7 mouse cellular contexts compared by ENCODE assay signal in the genomic region with DNA sequence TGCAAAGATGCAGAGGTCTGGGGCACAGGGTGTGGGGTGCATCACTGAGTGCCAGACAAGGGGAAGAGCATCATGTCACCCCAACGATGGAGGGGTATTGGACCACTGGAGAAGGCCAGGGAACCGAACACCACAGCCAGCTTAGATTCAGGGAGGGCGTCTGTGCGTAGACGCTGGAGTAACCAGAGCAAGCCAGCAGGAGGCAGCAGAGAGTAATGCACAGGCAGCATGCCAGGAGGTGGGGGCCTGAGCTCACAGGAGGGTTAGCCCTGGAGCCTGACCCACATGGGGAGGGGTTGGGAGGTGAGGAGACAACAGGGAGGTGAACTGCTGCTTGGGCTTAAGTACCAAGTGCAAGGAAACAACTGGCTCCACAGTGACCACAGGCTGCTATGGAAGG. TPM values are rescaled to one million over a fixed set of nuclear protein-coding genes. Genes with fewer than 3 reads are reported as not detected.
DNase-seq lines count a peak whose midpoint lies in the region; ATAC-seq lines count a peak whose summit lies in the region.

No protein-coding gene starts in this region.

- H3K4me2 ChIP-seq in limb, embryonic 11.5 days (ENCODE audit: low read depth, severe bottlenecking), result no peak overlapping the region
- no peak overlapping the region for H3K4me2 ChIP-seq in midbrain, embryonic 13.5 days (replicated peaks)

- H3K4me1 ChIP-seq in limb, embryonic 11.5 days (ENCODE audit: control insufficient read depth, insufficient read depth, low read length), result no peaks in the 10 kb centered on the region; the same call in 1 of the 2 replicates
- peaks cover 38% of the 10 kb centered on the region for H3K4me1 ChIP-seq in midbrain, embryonic 13.5 days (replicated peaks)

- no peaks in the 10 kb centered on the region for H3K36me3 ChIP-seq in limb, embryonic 11.5 days (ENCODE audit: control insufficient read depth, insufficient read depth, low read length)
- 0 out of 2 replicates have a peak, but pooled peaks cover 5% of the 10 kb centered on the region for H3K36me3 ChIP-seq in midbrain, embryonic 13.5 days

- DNase-seq in adipocyte (ENCODE audit: low spot score), result peak; percentile 50
- peak; percentile 72 to 73 for DNase-seq in cerebellum, postnatal 36 days
- peak; percentile 52 to 65 for DNase-seq in gastrocnemius, adult 8-10 months (ENCODE audit: low spot score in 2 of 2)
- peak; percentile 89 for DNase-seq in induced T-regulatory cell, adult 2 months (ENCODE audit: low read depth)
- DNase-seq in limb, embryonic 11.5 days (ENCODE audit: low spot score), result peak; percentile 91
- peak; percentile 63 to 82 for DNase-seq in spleen, adult 18-20 months

- no peaks in the 10 kb centered on the region for H3K27me3 ChIP-seq in limb, embryonic 11.5 days (ENCODE audit: control insufficient read depth, insufficient read depth, low read length)
- H3K27me3 ChIP-seq in midbrain, embryonic 13.5 days, result peaks cover 41% of the 10 kb centered on the region

- H3K27ac ChIP-seq in limb, embryonic 11.5 days (replicated peaks; ENCODE audit: low read depth, low read length), result no peak overlapping the region
- no peak overlapping the region for H3K27ac ChIP-seq in midbrain, embryonic 13.5 days

- H3K9me3 ChIP-seq in limb, embryonic 11.5 days (ENCODE audit: control insufficient read depth, low read length), result no peaks in the 10 kb centered on the region
- H3K9me3 ChIP-seq in midbrain, embryonic 13.5 days, result no peaks in the 10 kb centered on the region

- WGBS in limb, embryonic 11.5 days, result 19% methylated on average over 5 of the region's 5 CpGs
- WGBS in midbrain, embryonic 13.5 days, result 21% methylated on average over 5 of the region's 5 CpGs

- H3K9ac ChIP-seq in limb, embryonic 11.5 days (ENCODE audit: low read length), result no peak overlapping the region
- H3K9ac ChIP-seq in midbrain, embryonic 13.5 days (replicated peaks), result no peak overlapping the region

- no peak overlapping the region for H3K4me3 ChIP-seq in limb, embryonic 11.5 days (ENCODE audit: low read depth, low read length)
- no peak overlapping the region for H3K4me3 ChIP-seq in midbrain, embryonic 13.5 days (replicated peaks)

- peak; percentile 53; the same call in 1 of the 2 replicates for ATAC-seq in limb, embryonic 11.5 days (ENCODE audit: insufficient number of reproducible peaks, low FRiP score, low TSS enrichment, low read depth)
- peak; percentile 69 for ATAC-seq in midbrain, embryonic 13.5 days

RNA-seq across cellular contexts. Expression of gene Gpr68, which starts 50.0 kb away (rescaled TPM):
- under 1 TPM in 1 of 4 experiments, not detected in 3; 0.15 TPM for total RNA-seq in gastrocnemius, adult 8-10 months (2022)
- 0.11 TPM in 1 of 2 replicates, not detected in the other for polyA plus RNA-seq in limb, embryonic 11.5 days (2014; fragmentation: Nextera tagmentation; extraction: Ambion mirVana)
- 1.5 and 1.6 TPM in 2 replicates for polyA plus RNA-seq in midbrain, embryonic 13.5 days (2015; fragmentation: Nextera tagmentation; extraction: Ambion mirVana)
